Mouse (Mus musculus) spleen, adult 12 weeks (tissue): ENCODE results near the gene Apoa4.
A peak's percentile ranks its signal among the peaks of the same experiment; 100 is the strongest.

Source experiments
- DNase-seq: peaks from one replicate; pipeline ENCODE4 v3.0.0; 2022; ENCODE audit warnings: low spot score

Gene Apoa4

DNA sequence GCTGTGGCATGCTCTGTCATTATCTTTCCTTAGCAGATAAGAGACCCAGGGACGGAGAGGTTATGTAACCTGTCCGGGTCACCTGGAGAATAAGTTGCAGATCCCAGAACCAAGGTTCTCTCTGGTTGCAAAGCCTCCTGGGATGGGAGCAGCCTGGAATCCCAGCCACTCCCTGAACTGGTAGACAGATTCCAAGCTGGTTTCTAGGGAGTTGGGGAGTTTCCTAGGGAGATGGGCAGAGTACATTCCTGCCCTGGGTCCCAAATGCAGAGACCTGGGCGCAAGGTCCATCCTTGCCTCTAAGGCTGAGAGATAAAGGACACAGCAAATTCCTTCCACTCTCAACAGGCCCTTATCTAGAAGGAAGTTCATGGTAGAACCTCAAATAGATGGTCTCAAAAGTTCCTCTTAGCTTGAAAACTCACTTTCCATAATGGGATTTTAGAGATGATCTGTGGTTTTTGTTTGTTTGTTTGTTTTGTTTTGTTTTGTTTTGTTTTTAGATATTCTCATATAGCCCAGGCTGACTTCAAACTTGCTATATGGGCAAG is 13.4 kb upstream of the Apoa4 start:
- no peak for DNase-seq

GRCm38 (mm10) chr9:46228491-46228890 is 12.0 kb upstream of the Apoa4 start, which contains the start of gene Apoa1:
Gene Apoa1, plus strand, starts transcription at chr9:46228580.
- no peak for DNase-seq

DNA sequence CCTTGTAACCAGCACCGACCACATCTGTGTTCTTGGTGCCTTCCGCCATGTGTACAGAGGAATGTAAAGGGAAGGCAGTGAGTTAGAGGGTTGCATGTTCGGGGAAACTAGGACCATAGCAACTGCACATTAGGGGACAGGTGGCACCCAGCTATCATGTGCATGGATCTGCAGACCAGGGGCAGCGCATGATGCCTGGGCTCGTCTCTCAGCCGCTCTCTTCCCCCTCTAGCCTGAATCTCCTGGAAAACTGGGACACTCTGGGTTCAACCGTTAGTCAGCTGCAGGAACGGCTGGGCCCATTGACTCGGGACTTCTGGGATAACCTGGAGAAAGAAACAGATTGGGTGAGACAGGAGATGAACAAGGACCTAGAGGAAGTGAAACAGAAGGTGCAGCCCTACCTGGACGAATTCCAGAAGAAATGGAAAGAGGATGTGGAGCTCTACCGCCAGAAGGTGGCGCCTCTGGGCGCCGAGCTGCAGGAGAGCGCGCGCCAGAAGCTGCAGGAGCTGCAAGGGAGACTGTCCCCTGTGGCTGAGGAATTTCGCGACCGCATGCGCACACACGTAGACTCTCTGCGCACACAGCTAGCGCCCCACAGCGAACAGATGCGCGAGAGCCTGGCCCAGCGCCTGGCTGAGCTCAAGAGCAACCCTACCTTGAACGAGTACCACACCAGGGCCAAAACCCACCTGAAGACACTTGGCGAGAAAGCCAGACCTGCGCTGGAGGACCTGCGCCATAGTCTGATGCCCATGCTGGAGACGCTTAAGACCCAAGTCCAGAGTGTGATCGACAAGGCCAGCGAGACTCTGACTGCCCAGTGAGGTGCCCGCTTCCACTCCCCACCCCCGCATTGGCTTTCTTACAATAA is 10.7 kb upstream of the Apoa4 start:
- peak; percentile 8 for DNase-seq

GRCm38 (mm10) chr9:46230450-46230975 is 10.0 kb upstream of the Apoa4 start:
- DNase-seq: no peak

DNA sequence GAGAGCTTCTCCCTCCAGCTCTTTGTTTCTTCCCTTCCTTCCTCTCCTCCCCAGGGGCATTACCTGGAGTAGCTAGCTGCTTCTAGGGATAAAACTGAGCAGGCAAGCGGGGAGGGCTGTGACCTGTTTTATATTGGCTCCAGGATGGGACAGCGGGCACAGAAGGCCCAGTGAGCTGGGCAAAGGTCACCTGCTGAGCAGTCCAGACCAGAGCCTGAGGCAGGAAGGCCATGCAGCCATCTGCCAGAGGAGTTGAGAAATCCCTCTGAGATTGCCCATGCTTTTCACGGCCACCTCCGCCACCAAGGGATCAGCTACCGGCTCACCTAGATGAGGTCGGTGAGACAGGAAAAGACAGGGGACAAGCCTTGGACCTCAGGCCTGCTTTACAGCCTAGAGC is 5.3 kb upstream of the Apoa4 start:
- DNase-seq: no peak

DNA sequence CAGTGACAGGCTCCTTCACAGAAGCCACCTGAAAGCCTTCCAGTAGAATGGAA is 5.1 kb upstream of the Apoa4 start, which contains the start of gene Apoc3:
Gene Apoc3 (minus strand): TSS at position 41 of the 53 bp plus-strand sequence.
- no peak for DNase-seq

DNA sequence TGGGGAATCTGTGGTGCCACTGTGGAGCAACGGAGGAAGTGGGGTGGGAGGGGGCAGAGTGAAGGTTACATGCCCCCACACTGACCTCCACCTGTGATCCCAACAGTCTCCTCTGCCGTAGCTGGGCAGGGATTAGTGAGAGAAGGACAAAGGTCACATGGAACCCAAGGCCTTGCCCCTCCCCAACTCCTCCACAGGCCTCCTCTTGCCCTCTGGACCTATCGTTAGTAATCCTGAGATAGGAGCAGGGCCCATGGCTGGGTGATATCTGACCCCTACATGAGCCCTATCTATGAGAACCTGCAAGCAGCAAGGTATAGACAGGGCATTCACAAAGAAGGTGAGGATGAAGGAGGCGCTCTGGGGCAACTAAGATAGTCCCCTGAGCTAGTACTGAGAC is 4.8 kb upstream of the Apoa4 start:
- no peak for DNase-seq

DNA sequence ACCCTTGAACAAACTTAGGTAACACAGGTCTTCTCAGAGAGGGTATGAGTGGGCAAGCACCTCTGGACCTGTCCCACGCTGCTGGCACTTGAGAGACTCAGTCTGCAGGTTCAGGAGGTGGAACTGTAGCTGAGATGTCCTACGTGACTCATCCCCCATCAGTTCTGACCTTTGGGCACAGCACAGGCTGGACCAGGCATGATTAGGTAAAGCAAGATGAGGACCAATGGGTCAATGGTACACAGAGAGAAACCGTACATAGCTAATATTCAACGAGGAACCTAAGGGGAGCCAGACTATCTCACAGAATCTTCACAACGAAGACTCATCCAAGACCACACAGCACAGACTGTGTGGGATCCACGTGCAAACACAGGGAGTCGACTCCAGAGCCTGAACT is 1.6 kb upstream of the Apoa4 start:
- no peak for DNase-seq

DNA sequence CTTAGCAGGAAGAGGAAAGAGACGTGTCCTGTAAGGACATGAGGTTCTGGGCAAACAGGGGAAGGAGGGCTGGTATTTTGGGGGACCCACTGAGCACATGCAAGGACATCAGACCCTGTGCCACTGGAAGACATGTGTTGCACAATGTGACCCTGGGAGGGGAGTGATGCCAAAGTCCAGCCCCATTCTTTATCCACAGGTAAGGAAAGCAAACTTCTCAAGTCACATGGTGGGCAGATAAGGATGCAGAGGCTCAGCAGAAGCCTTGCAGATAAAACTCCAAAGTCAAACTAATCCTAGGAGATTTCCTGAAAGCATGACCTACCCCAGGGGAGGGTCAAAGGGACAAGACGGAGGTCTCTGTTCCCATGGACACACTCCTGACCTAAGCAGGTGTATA is 1.3 kb downstream of the Apoa4 start:
- no peak for DNase-seq

DNA sequence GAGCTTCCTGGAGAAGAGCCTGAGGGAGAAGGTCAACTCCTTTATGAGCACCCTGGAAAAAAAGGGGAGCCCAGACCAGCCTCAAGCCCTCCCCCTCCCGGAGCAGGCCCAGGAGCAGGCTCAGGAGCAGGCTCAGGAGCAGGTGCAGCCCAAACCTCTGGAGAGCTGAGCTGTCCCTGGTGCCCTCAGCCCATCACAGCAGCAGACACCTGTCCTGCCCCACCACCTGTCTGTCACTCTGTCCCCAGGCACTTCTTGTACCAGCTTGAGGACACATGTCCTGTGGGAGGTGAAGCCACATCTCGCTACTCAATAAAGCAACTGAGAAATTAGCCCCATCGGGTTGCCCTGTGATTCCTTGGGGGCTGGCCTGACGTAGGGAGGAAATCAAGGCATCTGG is 2.6 kb downstream of the Apoa4 start:
- DNase-seq: no peak

GRCm38 (mm10) chr9:46243584-46243983 is 3.1 kb downstream of the Apoa4 start:
- DNase-seq: no peak

DNA sequence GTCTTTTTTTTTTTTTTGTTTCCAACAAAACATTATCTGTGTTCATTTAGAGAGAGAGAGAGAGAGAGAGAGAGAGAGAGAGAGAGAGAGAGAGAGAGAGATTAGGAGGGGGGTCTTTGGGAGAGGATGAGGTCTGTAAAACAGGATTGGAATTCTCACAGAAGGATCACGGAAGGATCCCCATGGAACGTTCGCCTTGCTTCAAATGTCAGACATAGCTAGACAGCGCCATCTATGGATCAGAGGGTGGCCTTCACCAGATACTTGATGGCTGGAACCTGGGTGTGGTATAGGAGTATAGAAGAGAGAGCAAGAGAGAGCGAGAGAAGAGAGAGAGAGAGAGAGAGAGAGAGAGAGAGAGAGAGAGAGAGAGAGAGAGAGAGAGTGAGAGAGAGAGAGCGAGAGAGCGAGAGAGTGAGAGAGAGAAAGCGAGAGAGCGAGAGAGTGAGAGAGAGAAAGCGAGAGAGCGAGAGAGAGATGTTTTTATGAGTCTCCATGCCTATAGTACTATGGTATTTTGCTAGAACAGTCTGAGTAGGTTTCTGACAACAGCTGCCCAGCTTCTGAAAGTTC is 6.3 kb downstream of the Apoa4 start:
- DNase-seq: no peak

- DNase-seq: no peak
Measured at GRCm38 (mm10) chr9:46256177-46256576, 15.7 kb downstream of the Apoa4 start.

GRCm38 (mm10) chr9:46256658-46257385 is 16.3 kb downstream of the Apoa4 start:
- no peak for DNase-seq

DNA sequence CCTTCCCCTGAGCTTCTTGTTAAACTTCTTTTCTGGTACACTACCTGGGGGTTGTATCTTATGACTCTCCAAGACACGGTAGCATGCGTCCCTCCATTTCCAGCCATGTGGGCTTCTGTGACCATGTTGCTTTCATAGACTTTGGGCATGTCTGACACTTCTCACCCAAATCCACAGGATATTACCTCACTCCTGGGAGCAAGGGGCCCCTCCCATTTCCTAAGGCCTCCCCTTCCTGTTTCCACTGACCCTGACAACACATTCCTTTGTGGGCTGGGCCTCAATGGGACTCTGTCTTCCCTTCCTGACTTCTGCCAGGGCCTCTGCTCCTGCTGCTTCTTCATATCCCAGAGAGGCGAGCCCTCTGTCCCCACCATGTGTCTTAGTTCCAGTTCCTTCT is 17.1 kb downstream of the Apoa4 start:
- no peak for DNase-seq

DNA sequence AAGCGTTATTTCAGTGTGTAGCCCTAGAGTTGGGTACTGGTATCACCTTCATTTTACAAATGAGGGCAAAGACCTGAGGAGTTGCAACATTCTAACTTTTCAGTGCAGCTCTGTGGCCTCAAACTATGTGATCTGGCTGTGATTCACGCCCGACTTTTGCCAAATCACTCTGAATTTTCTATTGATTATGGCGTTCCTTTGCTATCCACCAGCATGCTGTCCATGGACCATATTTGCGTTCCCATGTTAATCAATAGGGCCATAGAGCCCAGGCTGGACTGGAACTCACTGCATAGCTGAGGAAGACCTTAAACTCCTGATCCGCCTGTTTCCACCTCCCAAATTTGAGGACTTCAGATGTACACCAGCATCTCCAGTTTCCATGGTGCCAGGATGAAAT is 18.6 kb downstream of the Apoa4 start:
- DNase-seq: no peak

- no peak for DNase-seq
Measured at GRCm38 (mm10) chr9:46261131-46261530, 20.6 kb downstream of the Apoa4 start.

DNA sequence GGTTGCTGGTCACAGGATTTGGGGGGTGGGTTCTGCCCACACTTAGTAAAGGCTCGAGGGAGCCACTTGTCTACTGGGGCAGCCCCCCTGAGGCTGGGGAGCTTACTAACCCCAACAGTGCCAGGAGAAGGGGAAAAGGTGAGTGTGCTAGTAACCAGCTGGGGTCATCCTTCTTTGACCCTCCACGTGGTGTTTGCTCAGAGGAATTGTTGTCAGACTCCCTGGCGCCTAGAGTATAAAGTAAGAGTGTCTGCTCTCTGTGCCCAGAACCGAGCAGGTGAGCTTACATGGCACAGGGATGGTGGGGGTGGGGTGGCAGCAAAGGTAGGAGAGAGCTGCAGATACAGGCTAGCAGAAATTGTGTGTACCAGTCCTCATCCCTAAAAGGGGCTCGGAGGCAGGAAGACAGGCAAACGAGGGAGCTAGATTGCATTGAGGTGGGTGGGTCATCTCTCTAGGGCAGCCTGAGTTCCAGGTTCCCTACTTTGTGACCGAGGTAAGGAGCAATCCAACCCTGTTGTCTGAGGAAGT is 27.9 kb downstream of the Apoa4 start, which contains the start of gene Apoa5:
Gene Apoa5 (plus strand): TSS at position 291 of the 531 bp plus-strand sequence.
- DNase-seq: no peak

- DNase-seq: no peak
Measured at GRCm38 (mm10) chr9:46269125-46269524, 28.6 kb downstream of the Apoa4 start.

DNA sequence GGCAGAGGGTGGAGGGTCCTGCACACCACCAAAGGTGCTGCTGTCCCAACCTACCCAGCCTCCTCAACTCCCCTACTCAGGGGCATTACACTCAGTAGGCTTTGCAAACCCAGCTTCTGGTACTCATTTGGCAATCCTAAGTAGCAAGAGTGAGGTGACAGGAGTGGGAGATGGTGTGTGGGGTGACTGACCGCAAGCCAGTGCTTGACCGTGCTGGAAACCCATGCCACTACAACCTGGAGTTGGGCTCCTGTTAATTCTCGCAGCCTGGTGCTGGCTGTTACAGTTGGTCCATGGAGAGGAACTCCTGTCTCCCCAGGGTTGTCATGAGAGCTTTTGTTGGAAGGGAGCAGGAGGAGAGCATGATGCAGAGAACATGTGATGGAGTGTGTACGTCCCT is 30.3 kb downstream of the Apoa4 start:
- DNase-seq: no peak

- DNase-seq: no peak
Measured at GRCm38 (mm10) chr9:46272070-46272469, 31.6 kb downstream of the Apoa4 start.

DNA sequence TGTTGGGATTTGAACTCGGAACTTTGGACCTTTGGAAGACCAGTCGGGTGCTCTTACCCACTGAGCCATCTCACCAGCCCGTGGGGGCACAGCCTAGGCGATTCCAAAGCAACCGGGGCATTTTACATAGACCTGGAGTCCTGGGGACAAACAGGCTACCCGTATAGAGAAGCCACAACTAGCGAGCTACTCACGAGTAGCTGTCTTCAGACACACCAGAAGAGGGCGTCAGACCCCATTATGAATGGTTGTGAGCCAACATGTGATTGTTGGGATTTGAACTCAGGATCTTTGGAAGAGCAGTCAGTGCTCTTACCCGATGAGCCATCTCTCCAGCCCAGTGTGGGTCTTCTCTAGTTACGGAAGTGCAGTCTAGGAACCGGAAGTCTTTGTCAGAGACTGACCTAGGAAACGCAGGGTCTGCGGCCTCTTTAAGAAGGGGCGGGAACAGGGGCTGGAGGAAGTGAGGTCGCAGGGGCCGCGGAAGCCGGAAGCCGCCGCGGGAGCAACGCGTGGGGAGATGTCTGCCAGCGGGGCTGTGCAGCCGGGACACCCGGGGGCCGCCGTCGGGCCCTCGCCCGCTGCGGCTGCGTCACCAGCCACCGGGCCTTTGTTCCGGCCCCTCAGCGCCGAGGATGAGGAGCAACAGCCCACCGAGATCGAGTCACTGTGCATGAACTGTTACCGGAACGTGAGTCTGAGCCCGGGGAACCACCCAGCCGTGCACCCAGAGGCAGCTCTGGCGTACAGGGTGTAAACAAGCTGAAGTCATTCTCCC is 32.4 kb downstream of the Apoa4 start, which contains the start of gene Zpr1:
Gene Zpr1 (plus strand): TSS at position 388 of the 778 bp plus-strand sequence.
- peak; percentile 74 for DNase-seq
